In genomic region chr13:100833640-100834002, GRCm38 (mm10) we compare ENCODE assay signal across 8 mouse cellular contexts. TPM values are rescaled to one million over a fixed set of nuclear protein-coding genes. Genes with fewer than 3 reads are reported as not detected.
DNase-seq lines count a peak whose midpoint lies in the region; ATAC-seq and TF ChIP-seq lines count a peak whose summit lies in the region.

No protein-coding gene starts in this region.

- H3K9ac ChIP-seq in forebrain, embryonic 11.5 days (ENCODE audit: low read length) = no peak overlapping the region
- no peak overlapping the region for H3K9ac ChIP-seq in neural tube, embryonic 11.5 days (ENCODE audit: low read length)
- no peak overlapping the region for H3K9ac ChIP-seq in liver, embryonic 14.5 days (replicated peaks)

- no peak overlapping the region; the same call in 1 of the 2 replicates for H3K4me2 ChIP-seq in forebrain, embryonic 11.5 days (ENCODE audit: low read depth, low read length, severe bottlenecking)
- 0 out of 2 replicates have a peak overlapping the region, but pooled peaks have one; percentile 4 for H3K4me2 ChIP-seq in neural tube, embryonic 11.5 days (ENCODE audit: low read depth)
- peak overlapping the region; percentile 88 for H3K4me2 ChIP-seq in liver, embryonic 14.5 days (ENCODE audit: low read depth)

- no peaks in the 10 kb centered on the region for H3K36me3 ChIP-seq in forebrain, embryonic 10.5 days (replicated peaks)
- H3K36me3 ChIP-seq in forebrain, embryonic 11.5 days (ENCODE audit: control insufficient read depth, insufficient read depth, low read length) = no peaks in the 10 kb centered on the region
- H3K36me3 ChIP-seq in neural tube, embryonic 11.5 days (ENCODE audit: control insufficient read depth, insufficient read depth, low read length) = no peaks in the 10 kb centered on the region
- no peaks in the 10 kb centered on the region for H3K36me3 ChIP-seq in liver, embryonic 14.5 days (replicated peaks; ENCODE audit: control insufficient read depth, insufficient read depth, low read depth)

- H3K27me3 ChIP-seq in forebrain, embryonic 10.5 days (ENCODE audit: poor library complexity, severe bottlenecking) = no peaks in the 10 kb centered on the region
- H3K27me3 ChIP-seq in forebrain, embryonic 11.5 days (ENCODE audit: control insufficient read depth, insufficient read depth, low read length) = no peaks in the 10 kb centered on the region
- H3K27me3 ChIP-seq in neural tube, embryonic 11.5 days (ENCODE audit: control insufficient read depth, insufficient read depth, low read length) = no peaks in the 10 kb centered on the region
- H3K27me3 ChIP-seq in liver, embryonic 14.5 days (ENCODE audit: control insufficient read depth, insufficient read depth, low read length) = no peaks in the 10 kb centered on the region

- no peak for DNase-seq in forebrain, embryonic 10.5 days (ENCODE audit: extremely low spot score, low spot score)
- DNase-seq in forebrain, embryonic 11.5 days (ENCODE audit: low spot score) = no peak
- no peak for DNase-seq in neural tube, embryonic 11.5 days (ENCODE audit: low spot score)
- no peak for DNase-seq in neural tube, embryonic 10.5 days (ENCODE audit: extremely low spot score, low spot score)
- DNase-seq in liver, embryonic 14.5 days (ENCODE audit: low read depth in 3 of 3, low spot score in 3 of 3) = no peak
- DNase-seq in left cerebral cortex, adult 11 months (ENCODE audit: low spot score) = no peak
- DNase-seq in urinary bladder, postnatal 25 days (ENCODE audit: low spot score) = no peak

- TF ChIP-seq CTCF in liver, embryonic 14.5 days (IDR thresholded peaks at IDR 0.05; ENCODE audit: low read depth) = no peak

- peaks cover 19% of the 10 kb centered on the region for H3K4me1 ChIP-seq in forebrain, embryonic 10.5 days
- H3K4me1 ChIP-seq in forebrain, embryonic 11.5 days (replicated peaks; ENCODE audit: control insufficient read depth, insufficient read depth, low read length) = peaks cover 2% of the 10 kb centered on the region; the same call in 1 of the 2 replicates
- peaks cover 5% of the 10 kb centered on the region; the same call in 1 of the 2 replicates for H3K4me1 ChIP-seq in neural tube, embryonic 11.5 days (ENCODE audit: control insufficient read depth, insufficient read depth, low read length)
- peaks cover 10 to 14% of the 10 kb centered on the region in 2 experiments for H3K4me1 ChIP-seq in liver, embryonic 14.5 days (replicated peaks; ENCODE audit: control insufficient read depth in 2 of 2, insufficient read depth in 2 of 2, low read length in 1 of 2)

- 62% methylated on average over 6 of the region's 6 CpGs for WGBS in forebrain, embryonic 10.5 days
- 59% methylated on average over 6 of the region's 6 CpGs for WGBS in forebrain, embryonic 11.5 days
- WGBS in neural tube, embryonic 11.5 days = 58% methylated on average over 6 of the region's 6 CpGs
- WGBS in liver, embryonic 14.5 days (ENCODE audit: insufficient replicate concordance) = 49% methylated on average over 6 of the region's 6 CpGs

- peak overlapping the region; percentile 98 for H3K4me3 ChIP-seq in forebrain, embryonic 10.5 days
- no peak overlapping the region; the same call in 1 of the 2 replicates for H3K4me3 ChIP-seq in forebrain, embryonic 11.5 days (ENCODE audit: low read depth, low read length)
- peak overlapping the region; percentile 94; the same call in 1 of the 2 replicates for H3K4me3 ChIP-seq in neural tube, embryonic 11.5 days (ENCODE audit: low read depth, low read length)
- peak overlapping the region; percentile 9 to 100; a peak in 2 of 4 replicates for H3K4me3 ChIP-seq in liver, embryonic 14.5 days (ENCODE audit: insufficient read depth in 1 of 2, low read depth in 2 of 2, low read length in 2 of 2)

- no peak for ATAC-seq in forebrain, embryonic 11.5 days (replicated peaks; ENCODE audit: low FRiP score)
- no peak for ATAC-seq in neural tube, embryonic 11.5 days (ENCODE audit: insufficient read depth, low FRiP score, low TSS enrichment)
- ATAC-seq in liver, embryonic 14.5 days (ENCODE audit: insufficient read depth) = peak; percentile 2; the same call in 1 of the 2 replicates
- ATAC-seq in frontal cortex, adult (ENCODE audit: low TSS enrichment) = no peak

- peak overlapping the region; percentile 95; the same call in 1 of the 2 replicates for H3K27ac ChIP-seq in forebrain, embryonic 10.5 days
- H3K27ac ChIP-seq in forebrain, embryonic 11.5 days (ENCODE audit: low read depth, low read length) = no peak overlapping the region
- no peak overlapping the region for H3K27ac ChIP-seq in neural tube, embryonic 11.5 days (ENCODE audit: low read depth, low read length)
- no peak overlapping the region for H3K27ac ChIP-seq in liver, embryonic 14.5 days

- no peak for TF ChIP-seq EP300 in liver, embryonic 14.5 days (IDR thresholded peaks at IDR 0.05; ENCODE audit: low read depth)

- no peaks in the 10 kb centered on the region for H3K9me3 ChIP-seq in forebrain, embryonic 10.5 days
- H3K9me3 ChIP-seq in forebrain, embryonic 11.5 days (ENCODE audit: control insufficient read depth, low read length) = no peaks in the 10 kb centered on the region
- no peaks in the 10 kb centered on the region for H3K9me3 ChIP-seq in neural tube, embryonic 11.5 days (ENCODE audit: control insufficient read depth, low read length)
- H3K9me3 ChIP-seq in liver, embryonic 14.5 days (ENCODE audit: control insufficient read depth, low read length) = no peaks in the 10 kb centered on the region

RNA-seq across cellular contexts. Expression of gene Slc30a5, which starts 0.4 kb away (rescaled TPM):
- 37.0 and 38.5 TPM in 2 replicates for polyA plus RNA-seq in forebrain, embryonic 10.5 days (2016; fragmentation: Nextera tagmentation; extraction: Ambion mirVana)
- 47.1 and 47.3 TPM in 2 replicates for polyA plus RNA-seq in forebrain, embryonic 11.5 days (2014; fragmentation: Nextera tagmentation; extraction: Ambion mirVana)
- polyA plus RNA-seq in neural tube, embryonic 11.5 days (2014; fragmentation: Nextera tagmentation; extraction: Ambion mirVana) = 48.2 and 49.8 TPM in 2 replicates
- 15.6 and 20.6 TPM in 2 replicates for polyA plus RNA-seq in liver, embryonic 14.5 days (2012; rRNA removed)
- 27.4 and 30.4 TPM in 2 replicates for polyA plus RNA-seq in liver, embryonic 14.5 days (2014; fragmentation: Nextera tagmentation; extraction: Ambion mirVana)

RNA-seq across cellular contexts. Expression of gene Ccnb1, which starts 47.3 kb away (rescaled TPM):
- 495 and 524 TPM in 2 replicates for polyA plus RNA-seq in forebrain, embryonic 10.5 days (2016; fragmentation: Nextera tagmentation; extraction: Ambion mirVana)
- 455 and 459 TPM in 2 replicates for polyA plus RNA-seq in forebrain, embryonic 11.5 days (2014; fragmentation: Nextera tagmentation; extraction: Ambion mirVana)
- 343 and 345 TPM in 2 replicates for polyA plus RNA-seq in neural tube, embryonic 11.5 days (2014; fragmentation: Nextera tagmentation; extraction: Ambion mirVana)
- polyA plus RNA-seq in liver, embryonic 14.5 days (2012; rRNA removed) = 100 and 123 TPM in 2 replicates
- 255 and 287 TPM in 2 replicates for polyA plus RNA-seq in liver, embryonic 14.5 days (2014; fragmentation: Nextera tagmentation; extraction: Ambion mirVana)

RNA-seq across cellular contexts. Expression of gene Cenph, which starts 57.9 kb away (rescaled TPM):
- 73.4 and 74.5 TPM in 2 replicates for polyA plus RNA-seq in forebrain, embryonic 10.5 days (2016; fragmentation: Nextera tagmentation; extraction: Ambion mirVana)
- polyA plus RNA-seq in forebrain, embryonic 11.5 days (2014; fragmentation: Nextera tagmentation; extraction: Ambion mirVana) = 61.5 and 65.1 TPM in 2 replicates
- polyA plus RNA-seq in neural tube, embryonic 11.5 days (2014; fragmentation: Nextera tagmentation; extraction: Ambion mirVana) = 44.0 and 48.3 TPM in 2 replicates
- polyA plus RNA-seq in liver, embryonic 14.5 days (2012; rRNA removed) = 13.9 and 26.6 TPM in 2 replicates
- polyA plus RNA-seq in liver, embryonic 14.5 days (2014; fragmentation: Nextera tagmentation; extraction: Ambion mirVana) = 40.2 and 40.3 TPM in 2 replicates
